Mouse (Mus musculus) duodenum, adult 2 months (tissue): ENCODE results near the gene Ifit1bl1. TPM values are rescaled to one million over a fixed set of nuclear protein-coding genes. Genes with fewer than 3 reads are reported as not detected.

ENCODE experiments used
- polyA plus RNA-seq: library from polyadenylated mRNA; depleted of rRNA; stranded (reverse); fragments of >200 nt; gene quantifications from 2 replicates; pipeline ENCODE4 v1.2.3, GENCODE M21; 2012; ENCODE audit warnings: low replicate concordance; rRNA removed

Gene Ifit1bl1
- 1.1 and 3.6 TPM in 2 replicates for polyA plus RNA-seq

GRCm38 (mm10) chr19:34601888-34602287, at the start of gene Ifit1bl1:
TSS of gene Ifit1bl1 (minus strand) at chr19:34601956.

GRCm38 (mm10) chr19:34640623-34641022, 38.9 kb upstream of the Ifit1bl1 start, which contains the start of the genes Ifit1bl2 and Ifit1:
TSS of gene Ifit1bl2 (minus strand) at chr19:34640743.
TSS of gene Ifit1 (plus strand) at chr19:34640871.

GRCm38 (mm10) chr19:34607237-34608051, 5.7 kb upstream of the Ifit1bl1 start, which contains the start of gene Ifit3b:
TSS of gene Ifit3b (plus strand) at chr19:34607970.

GRCm38 (mm10) chr19:34583126-34583766, 18.5 kb downstream of the Ifit1bl1 start, which contains the start of gene Ifit3:
TSS of gene Ifit3 (plus strand) at chr19:34583531.

GRCm38 (mm10) chr19:34550534-34551223, 51.1 kb downstream of the Ifit1bl1 start, which contains the start of gene Ifit2:
TSS of gene Ifit2 (plus strand) at chr19:34550694.

Other genes with a start within 250 kb of the Ifit1bl1 start
- gene Ch25h, start 126.8 kb downstream of the Ifit1bl1 start, polyA plus RNA-seq: 7.0 and 8.7 TPM in 2 replicates
- 14.6 and 22.6 TPM in 2 replicates for gene Lipa, start 74.5 kb downstream of the Ifit1bl1 start, polyA plus RNA-seq
- gene Ifit2, start 51.3 kb downstream of the Ifit1bl1 start, polyA plus RNA-seq: 0.07 and 0.08 TPM in 2 replicates
- gene Ifit3, start 18.4 kb downstream of the Ifit1bl1 start, polyA plus RNA-seq: 0.28 and 0.59 TPM in 2 replicates
- gene Ifit3b, start 6.0 kb upstream of the Ifit1bl1 start, polyA plus RNA-seq: 0.15 and 0.31 TPM in 2 replicates
- 1.3 and 2.3 TPM in 2 replicates for gene Ifit1bl2, start 38.8 kb upstream of the Ifit1bl1 start, polyA plus RNA-seq
- 0.90 and 8.1 TPM in 2 replicates for gene Ifit1, start 38.9 kb upstream of the Ifit1bl1 start, polyA plus RNA-seq
- 0.31 and 2.3 TPM in 2 replicates for gene Slc16a12, start 145.3 kb upstream of the Ifit1bl1 start, polyA plus RNA-seq